Mouse (Mus musculus) 3134 (cell line): ENCODE results near the gene Atp5g2.
"Not testable (repeated sequence)": the region's sequence is repeated elsewhere in the genome, so short reads cannot be mapped to it uniquely, and the experiment has no call there.

ENCODE experiments used
- DNase-seq: peaks from one replicate; pipeline ENCODE4 v3.0.0-alpha.2; 2011; ENCODE audit warnings: low spot score; ENCODE audit not compliant: insufficient read length; ENCODE audit errors: extremely low read depth

Gene Atp5g2

DNA sequence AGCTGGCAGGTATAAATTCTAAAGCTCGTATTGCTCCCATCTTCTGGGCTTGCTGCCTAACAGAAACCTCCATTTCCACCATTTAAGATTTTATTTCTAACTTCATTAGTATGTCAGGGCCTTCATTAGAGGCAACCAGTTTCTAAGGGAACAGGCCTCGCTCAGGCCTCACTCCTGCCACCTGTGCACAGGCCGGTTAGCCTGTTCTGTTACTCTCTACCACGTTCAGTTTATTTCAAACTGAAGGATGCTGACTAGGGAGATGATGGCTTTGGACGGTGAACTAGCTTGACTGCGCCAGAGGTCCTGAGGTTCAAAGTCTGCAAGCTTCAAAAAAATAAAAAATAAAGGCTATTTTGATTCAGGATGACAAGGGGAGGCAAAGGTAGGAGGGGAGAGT is 1.9 kb downstream of the Atp5g2 start:
- DNase-seq: no peak

DNA sequence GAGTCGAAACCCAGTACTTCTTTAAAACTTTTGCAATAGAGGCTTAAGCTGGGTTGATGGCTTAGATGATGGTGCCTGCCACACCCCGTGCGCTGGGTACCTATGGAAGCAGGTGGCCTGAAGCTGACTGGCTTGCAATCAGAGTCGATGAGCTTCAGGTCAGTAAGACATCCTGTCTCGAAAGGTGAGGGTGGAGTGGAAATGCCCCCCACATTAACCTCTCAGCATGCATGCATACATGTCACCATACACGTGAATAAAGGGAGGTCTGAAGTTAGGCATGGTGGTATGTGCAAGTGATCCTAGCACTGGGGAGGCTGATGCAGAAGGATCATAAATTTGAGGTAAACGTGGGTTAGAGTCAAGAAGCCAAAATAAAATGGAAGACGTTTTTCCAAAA is 2.6 kb downstream of the Atp5g2 start:
- DNase-seq: no peak

DNA sequence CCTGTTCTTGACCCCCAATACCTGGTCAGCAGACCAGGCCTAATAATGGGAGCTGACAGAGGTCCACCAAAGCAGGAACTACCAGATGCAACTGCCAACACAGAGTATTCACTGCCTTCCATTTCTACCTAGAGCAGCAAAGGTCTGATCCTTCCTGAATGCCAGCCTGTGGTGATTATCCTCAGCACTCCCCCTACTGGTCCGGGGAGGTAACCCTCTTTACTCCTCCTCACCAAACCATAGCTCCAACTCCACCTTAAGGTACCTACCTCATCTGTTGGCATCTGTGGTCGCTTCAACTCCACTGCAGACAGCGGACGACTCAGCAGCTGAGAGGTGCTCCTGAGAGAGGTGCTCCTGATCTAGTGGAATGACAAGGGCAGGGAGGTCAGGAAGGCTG is 6.7 kb downstream of the Atp5g2 start:
- no peak for DNase-seq

DNA sequence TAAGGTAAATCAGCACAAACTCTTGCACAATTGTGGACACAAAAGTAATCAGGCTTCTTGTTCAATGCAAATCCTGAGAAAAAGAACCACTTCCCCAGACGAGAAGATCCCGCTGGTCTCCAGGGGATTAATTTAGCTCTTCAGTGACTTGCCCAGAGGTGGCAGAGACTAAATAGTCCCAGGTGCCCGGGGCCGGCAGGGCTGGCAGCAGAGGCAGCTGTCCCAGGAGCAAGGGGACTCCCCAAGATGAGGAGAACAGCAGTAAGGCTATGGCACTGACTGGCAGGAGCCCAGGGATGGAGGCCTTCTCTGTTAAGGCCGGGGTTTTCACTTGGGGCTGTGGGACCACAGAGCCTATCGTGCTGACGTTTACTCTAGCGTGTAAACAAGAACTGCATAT is 8.3 kb downstream of the Atp5g2 start:
- no peak for DNase-seq

DNA sequence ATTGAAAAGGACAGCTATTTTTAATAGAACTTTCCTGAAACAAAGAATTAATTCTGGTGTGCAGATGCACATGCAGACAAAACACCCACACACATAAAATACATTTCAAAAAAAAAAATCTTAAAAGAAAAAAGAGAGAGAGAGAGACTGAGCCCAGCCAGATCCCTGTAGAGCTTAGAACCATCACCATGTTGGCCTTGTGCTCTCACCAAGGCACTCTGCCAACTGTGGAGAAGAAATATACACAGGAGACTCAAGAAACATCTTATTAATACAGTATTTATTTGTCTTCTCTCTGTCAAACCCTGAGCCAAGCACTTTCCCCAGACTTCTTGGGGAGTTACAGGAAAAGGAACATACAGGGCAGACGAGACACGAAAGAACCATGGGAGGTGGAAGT is 9.6 kb downstream of the Atp5g2 start:
- DNase-seq: not testable (repeated sequence)

DNA sequence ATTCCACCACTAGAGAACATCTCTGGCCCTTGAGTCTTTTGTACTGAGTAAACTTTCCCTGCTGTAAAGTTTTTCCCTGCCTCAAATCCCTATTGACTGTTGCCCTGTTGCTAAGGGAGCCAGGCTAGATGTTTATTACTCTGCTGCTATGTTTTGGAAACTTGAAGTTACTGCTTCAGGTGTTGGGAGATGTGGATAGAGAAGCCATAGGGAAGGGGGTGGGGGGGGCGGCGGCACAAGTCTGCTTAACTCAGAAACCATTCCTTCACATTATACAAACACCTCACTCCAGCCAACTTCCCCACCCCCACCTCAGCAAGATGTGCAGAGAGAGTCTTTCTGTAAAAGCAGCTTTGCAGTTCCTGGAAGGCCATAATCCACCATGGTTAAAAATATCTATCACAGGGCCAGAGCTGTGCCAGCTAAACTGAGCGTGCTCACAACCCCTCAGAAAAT is 14.2 kb downstream of the Atp5g2 start:
- DNase-seq: no peak

DNA sequence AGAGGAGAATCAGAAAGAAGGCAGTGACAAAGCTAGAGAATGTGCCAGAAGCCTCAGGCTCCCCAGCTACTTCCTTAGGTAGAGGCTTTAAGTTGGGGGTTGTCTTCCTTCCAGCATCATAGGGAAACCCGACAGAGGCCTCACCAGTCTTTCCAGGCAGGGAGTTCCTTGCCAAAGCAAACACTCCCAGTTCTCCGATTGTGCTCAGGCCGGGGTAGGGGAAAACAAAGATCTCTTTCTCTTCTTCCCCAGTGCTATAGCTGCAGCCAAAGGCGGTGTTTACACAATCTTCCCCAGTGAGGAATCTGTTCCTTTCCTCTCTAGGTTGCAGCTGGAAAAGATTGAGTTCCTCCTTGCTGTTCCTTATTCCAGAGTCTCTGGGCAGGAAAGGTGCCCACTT is 15.5 kb downstream of the Atp5g2 start:
- peak; percentile 72 for DNase-seq

DNA sequence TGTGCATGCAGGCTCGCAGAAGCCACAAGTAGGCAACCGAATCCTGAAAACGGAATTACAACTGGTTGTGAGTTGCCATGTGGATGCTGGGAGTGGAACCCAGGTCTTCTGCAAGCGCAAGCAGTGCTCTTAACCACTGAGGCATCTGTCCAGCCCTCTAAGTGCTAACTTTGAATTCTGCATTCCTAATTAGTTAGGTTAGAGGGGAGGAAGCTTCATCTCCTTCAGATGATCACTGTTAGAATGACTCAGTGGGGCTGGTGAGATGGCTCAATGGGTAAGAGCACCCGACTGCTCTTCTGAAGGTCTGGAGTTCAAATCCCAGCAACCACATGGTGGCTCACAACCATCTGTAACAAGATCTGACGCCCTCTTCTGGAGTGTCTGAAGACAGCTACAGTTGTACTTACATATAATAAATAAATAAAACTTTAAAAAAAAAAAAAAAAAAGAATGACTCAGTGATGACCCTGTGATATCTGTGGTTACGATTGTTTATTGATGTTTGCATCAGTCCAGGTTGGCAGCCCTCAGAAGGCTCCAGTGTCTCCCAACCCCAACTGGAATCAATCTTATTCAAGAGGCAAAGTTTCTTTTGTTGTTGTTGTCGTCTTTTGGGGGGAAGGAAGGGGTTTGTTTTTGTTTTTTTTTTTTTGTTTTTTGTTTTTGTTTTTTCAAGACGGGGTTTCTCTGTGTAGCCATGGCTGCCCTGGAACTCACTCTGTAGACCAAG is 20.1 kb downstream of the Atp5g2 start:
- DNase-seq: peak; percentile 70

DNA sequence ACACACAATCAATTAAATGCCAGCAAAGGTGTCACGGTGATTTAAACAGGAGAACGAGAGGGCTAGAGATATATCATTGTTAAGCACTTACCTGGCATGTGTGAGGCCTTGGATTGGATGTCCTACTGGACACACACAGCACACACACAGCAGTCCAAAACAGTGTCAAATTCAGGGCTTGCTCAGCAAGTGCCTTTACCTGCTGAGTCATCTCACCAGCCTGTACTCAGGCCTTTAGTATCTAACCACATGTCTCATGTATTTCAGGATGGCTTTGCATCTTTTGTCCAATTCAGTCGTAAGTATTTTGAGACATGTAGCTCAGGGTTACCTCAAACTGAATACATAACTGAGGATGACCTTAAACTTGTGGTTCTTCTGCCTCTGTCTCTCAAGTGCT is 21.0 kb downstream of the Atp5g2 start:
- peak; percentile 42 for DNase-seq

DNA sequence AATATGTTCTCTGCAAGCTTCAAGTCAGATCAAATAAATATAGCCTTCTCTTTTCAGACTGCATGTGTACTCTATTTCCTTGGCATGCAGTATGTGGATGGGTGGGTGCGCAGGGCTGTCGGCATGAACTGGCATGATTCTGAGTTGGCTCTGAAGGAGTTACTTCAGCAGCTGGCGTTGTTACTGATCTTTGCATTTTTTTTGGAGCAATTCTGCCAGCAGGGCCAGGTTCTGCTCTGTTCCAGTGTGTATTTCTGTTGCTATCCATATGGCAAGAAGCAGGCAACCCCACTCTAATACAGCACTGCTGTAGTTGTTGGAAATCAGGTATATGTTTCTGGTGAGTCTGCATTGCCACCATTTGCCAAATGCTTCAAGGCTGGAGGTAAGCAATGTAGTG is 36.3 kb downstream of the Atp5g2 start:
- no peak for DNase-seq

DNA sequence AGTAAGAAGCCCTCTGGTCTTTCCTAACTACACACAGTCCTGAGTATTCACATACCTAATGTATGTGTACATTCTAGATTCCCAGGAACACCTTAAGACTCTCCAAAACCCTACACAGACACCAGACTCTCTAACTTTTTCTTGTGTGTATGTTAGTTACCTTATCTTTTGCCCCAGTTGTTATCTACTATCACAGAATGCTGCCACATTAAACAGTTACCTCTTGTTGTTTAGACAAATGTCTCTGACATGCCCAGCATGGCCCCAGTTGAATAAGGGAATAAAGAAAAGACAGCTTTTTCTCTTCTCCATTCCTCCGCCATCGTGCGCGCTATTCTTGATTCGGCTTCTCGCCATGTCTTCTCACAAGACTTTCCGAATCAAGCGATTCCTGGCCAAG is 37.5 kb downstream of the Atp5g2 start:
- no peak for DNase-seq

DNA sequence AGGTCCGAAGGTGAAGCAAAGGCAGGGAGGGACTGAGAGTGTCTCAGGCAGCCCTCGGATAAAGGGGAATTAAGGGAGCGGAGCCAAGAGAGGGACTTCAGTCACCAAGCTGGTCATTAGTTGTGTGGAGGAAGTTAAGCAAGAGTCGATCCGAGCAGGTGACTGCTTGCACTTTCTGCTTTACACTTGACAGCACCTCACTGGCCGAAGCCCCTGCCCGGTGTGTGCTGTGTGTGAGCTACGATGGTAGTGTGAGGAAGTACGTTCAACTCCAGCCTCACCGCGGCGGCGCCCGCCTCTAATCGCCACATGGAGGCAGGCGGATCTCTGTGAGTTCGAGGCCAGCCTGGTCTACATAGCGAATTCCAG is 46.5 kb downstream of the Atp5g2 start:
- DNase-seq: no peak

DNA sequence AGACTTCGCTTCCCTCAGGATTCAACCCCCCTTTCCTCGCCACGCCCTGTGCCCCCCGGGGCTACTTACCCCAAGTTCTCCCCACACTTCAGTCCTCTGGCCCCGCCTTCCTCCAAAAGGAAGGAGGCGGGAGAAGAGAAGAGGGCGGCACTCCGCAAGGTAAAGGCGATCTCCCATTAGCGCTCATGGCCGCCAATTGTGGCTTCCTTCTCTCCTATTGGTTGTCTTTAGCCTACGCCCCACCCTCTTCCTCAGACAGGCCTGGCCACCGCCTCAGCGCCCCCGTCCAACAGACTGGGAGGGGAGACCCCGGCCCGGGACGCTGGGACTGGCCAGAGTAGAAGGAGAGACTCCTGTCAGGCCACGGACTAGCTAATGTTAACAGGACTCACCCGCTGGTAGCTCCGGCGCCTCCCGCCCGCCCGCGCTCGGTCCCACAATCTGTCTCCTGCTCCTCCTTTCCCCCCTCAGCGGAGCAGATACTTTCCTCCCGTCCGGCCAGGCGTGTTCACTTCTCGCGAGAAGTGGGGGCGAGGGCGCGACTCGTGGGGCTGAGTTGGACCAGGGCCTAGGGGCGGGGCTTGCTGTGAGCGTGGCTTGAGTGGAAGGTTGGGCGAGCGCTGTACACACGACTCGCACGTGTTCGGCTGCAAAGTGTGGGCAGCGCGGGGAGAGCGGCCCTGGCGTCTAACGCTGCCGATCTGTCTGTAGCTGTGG is 47.0 kb downstream of the Atp5g2 start, which contains the start of the genes Gm28047 and Atf7:
TSS of gene Gm28047 (minus strand) at position 98 of the 717 bp plus-strand sequence.
TSS of gene Atf7 (minus strand) at position 495 of the 717 bp plus-strand sequence.
- DNase-seq: peak; percentile 99

DNA sequence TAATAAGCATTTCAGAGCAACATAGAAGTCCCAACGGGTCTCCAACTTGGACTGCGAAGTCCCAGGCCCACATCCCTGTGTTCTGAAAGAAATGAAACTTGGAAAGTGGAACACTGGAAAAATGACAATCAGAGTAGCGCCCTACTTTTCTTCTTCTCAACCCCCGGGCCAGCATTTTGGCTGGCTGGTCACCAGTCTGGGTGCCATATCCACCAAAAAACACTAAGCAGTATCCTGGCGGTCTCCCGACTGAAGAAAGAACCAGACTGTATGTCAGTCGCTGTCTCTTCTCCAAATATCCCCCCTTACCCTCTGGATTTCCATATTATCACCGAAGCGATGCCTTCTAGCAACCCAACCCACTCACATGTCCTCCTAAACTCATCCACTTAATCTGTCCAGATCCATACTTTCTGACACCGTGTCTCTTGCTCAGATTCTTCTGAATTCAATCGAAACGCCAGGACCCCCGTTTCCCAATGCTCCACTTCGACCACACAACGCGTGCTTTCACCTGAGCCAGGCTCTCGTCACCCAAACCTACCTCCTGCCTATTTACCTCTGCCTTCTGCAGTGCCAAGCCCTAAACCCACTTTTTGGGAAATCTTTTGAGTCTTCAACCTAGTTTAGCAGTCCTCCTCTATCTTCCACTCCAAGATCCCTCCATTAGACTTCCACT is 47.7 kb downstream of the Atp5g2 start:
- no peak for DNase-seq

DNA sequence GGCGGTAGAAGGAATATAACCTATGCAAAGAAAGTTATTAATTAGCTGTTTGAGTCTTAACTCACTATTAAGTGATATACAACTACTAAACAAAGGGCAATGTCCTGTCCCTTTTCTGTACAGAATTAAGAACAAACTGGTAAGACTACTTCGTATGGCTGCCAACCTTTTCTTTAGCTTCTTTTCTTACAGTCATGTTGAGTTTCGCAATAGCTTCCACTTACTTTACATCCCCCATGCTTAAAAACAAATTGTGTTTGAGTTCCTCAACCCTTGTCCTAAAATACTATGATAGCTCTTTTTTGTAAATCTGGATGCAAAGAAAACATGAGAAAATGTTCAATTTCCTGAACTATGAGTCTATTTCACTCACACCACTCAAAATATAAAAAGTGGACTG is 49.0 kb downstream of the Atp5g2 start:
- DNase-seq: no peak

DNA sequence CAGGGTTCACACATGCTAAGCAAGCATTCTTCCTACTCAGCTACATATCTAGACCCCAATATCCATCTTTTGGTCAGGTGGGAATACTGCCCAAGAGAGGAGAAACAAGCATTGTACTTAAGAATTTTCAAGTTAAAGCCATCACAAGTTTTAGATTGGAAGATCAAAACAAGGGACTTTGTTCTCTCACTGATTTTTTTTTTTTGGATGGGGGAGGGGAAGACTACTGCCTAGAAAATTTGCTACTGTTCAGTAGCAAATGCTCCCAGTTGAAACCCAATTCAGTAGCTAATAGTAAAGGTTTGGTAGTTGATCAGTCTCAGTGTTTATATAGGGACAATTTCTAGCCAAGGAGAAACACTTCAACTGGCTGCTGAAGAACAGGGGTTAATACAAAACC is 49.6 kb downstream of the Atp5g2 start:
- DNase-seq: no peak

DNA sequence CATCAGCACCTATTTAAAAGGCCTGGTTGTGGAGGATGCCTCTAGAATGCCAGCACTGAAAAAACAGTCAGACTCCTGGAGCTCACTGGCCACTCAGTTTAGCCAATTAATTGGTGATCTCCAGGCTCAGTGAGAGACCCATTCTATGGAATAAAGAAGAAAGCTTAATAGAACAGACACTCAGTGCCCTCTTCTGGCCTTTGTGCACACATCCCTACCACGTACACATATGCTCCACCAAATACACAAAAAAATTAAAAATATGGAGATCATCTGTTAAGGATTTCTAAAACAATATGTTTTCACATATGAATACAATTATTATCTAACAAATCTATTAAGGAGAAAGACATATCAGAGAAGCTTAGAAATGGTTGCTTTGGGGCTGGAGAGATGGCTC is 51.4 kb downstream of the Atp5g2 start:
- no peak for DNase-seq

DNA sequence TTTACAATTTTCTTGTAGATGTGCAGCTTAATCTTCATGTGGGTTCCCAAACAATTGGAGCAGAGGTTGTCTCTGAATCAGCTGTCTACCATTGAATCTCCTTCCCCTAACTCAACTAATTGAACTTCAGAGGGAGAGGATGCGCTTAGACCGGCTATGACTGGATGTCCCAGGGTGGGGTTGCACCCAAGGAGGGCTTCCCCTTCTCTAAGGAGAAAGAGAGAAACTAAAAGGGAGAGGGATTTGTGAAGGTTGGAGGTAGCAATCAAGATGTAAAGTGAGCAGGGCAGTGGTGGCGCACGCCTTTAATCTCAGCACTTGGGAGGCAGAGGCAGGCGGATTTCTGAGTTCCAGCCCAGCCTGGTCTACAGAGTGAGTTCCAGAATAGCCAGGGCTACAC is 52.7 kb downstream of the Atp5g2 start:
- no peak for DNase-seq

DNA sequence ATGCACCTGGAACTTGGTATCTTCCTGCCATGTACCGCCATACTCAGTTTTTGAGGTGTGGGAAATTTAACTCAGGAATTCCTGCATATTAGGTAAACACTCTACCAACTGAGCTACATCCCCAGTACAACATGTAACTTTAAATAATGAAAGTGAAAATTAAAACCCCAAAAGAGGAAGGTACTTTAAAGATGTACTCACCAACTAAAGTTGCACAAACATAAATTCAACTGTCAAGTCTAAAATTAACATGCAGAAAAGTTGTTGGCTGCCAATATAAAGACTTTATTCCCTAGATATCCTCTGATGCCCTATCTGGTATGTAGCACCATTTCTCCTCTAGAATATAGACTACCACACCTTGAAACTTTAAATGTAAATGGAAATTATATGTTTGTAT is 54.5 kb downstream of the Atp5g2 start:
- no peak for DNase-seq

DNA sequence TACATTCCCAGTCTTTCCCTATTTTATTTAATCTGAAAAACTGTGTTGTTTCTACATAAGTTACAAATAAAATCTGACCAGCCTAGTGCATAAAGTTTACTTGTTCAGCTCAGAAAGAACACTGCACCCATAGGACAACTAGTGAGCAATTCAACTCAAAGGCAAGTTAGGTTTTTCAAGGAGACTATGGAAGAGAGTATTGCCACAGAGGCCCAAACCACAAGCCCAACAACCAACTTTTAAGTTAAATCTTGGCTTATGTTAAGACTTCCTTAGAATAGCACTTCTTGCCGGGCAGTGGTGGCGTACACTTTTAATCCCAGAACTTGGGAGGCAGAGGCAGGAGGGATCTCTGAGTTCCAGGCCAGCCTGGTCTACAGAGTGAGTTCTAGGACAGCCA is 56.0 kb downstream of the Atp5g2 start:
- DNase-seq: no peak

DNA sequence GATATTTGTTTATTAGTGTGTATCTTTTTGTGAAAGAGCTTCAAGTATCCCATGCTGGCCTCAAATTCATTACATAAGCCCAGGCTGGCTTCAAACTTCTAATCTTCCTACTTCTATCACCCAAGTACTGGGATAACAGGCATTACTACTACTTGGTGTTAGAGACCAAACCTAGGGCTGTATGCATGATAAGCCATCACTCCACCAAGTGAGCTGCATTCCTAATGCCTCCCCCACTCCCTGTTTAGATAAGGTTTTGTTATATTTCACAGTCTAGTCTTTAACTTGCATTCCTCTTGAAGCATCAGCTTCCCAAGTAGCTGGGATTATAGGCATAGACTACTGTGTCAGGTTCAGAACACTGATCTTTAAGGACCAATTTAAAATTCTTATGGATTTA is 57.9 kb downstream of the Atp5g2 start:
- DNase-seq: no peak

DNA sequence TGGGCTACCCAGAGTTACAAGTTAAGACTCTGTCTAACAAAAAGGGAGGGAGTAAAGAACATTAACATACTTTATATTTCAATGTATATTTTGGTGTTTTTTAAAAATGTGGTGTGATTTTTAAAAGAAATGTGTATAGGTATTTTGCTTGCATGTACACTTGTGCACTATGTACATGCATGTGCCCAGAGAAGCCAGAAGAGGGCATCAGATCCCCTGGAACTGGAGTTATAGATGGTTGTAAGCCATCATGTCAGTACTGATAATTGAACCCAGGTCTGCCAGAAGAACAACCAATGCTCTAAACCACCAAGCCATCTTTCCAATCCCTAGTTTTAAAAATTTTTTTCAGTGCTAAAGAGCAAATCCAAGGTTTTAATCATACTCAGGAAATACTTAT is 59.2 kb downstream of the Atp5g2 start:
- DNase-seq: no peak
